Mouse (Mus musculus) kidney, adult 2 months (tissue): ENCODE measurements around the gene Sf1. TPM values are rescaled to one million over a fixed set of nuclear protein-coding genes. Genes with fewer than 3 reads are reported as not detected.

Experiments used
- DNase-seq: peaks from one replicate; pipeline ENCODE4 v3.0.0; 2021
- H3K27ac ChIP-seq: fragments of 200-500 bp; 2 replicates; pipeline ENCODE4 v1.5.1; 2012; ENCODE audit warnings: low read depth, low read length, control low read depth, inconsistent platforms; ENCODE audit not compliant: insufficient read depth
- H3K27me3 ChIP-seq: fragments of 200-500 bp; replicated peaks from 2 replicates; pipeline ENCODE4 v1.6.1; 2012; ENCODE audit warnings: mild to moderate bottlenecking, moderate library complexity, low read length, inconsistent platforms; ENCODE audit not compliant: control insufficient read depth, insufficient read depth
- H3K36me3 ChIP-seq: fragments of 200-500 bp; 2 replicates; pipeline ENCODE4 v1.6.1; 2012; ENCODE audit warnings: mild to moderate bottlenecking, moderate library complexity, low read length, inconsistent platforms; ENCODE audit not compliant: control insufficient read depth, insufficient read depth
- H3K4me1 ChIP-seq: fragments of 200-500 bp; 2 replicates; pipeline ENCODE4 v1.6.1; 2011; ENCODE audit warnings: low read length; ENCODE audit not compliant: control insufficient read depth, insufficient read depth
- H3K4me3 ChIP-seq: fragments of 200-500 bp; 2 replicates; pipeline ENCODE4 v1.5.1; 2011; ENCODE audit warnings: mild to moderate bottlenecking, low read depth, low read length, control low read depth; ENCODE audit not compliant: insufficient read depth
- CTCF ChIP-seq: fragments of 200-500 bp; conservative IDR thresholded peaks from 2 replicates; pipeline ENCODE4 v1.5.1; 2011; ENCODE audit warnings: low read depth, mild to moderate bottlenecking, control low read depth, low read length, moderate library complexity, mixed read lengths; ENCODE audit not compliant: insufficient read depth, insufficient read length
- POLR2A ChIP-seq: fragments of 200-500 bp; IDR thresholded peaks from one replicate; pipeline ENCODE4 v1.6.1; 2011; ENCODE audit warnings: low read depth, low read length, control low read depth
- WGBS: fragments of 180-500 bp; shearing (Covaris S2); methylation state at CpG from one replicate; pipeline ENCODE4 v1.1.7; 2018; 5-methylcytosine and 5-hydroxymethylcytosine counted together
- polyA plus RNA-seq: library from polyadenylated mRNA; depleted of rRNA; stranded (reverse); fragments of >200 nt; gene quantifications from 2 replicates; pipeline ENCODE4 v1.2.3, GENCODE M21; 2012; rRNA removed

Sf1 gene
- polyA plus RNA-seq, 1 experiment: 71.3 TPM

GRCm38 (mm10) chr19:6423241-6423640, 59.8 kb downstream of the Sf1 start:
- DNase-seq: no peak
- Histone ChIP-seq H3K36me3 (no peaks in the 10 kb centered on the region), H3K27me3 (no peaks in the 10 kb centered on the region), H3K4me1 (no peaks in the 10 kb centered on the region), H3K4me3 (no peak overlapping the region), H3K27ac (no peak overlapping the region)
- TF ChIP-seq POLR2A (no peak), CTCF (no peak)
- 87% methylated on average over 16 of the region's 16 CpGs for WGBS

DNA sequence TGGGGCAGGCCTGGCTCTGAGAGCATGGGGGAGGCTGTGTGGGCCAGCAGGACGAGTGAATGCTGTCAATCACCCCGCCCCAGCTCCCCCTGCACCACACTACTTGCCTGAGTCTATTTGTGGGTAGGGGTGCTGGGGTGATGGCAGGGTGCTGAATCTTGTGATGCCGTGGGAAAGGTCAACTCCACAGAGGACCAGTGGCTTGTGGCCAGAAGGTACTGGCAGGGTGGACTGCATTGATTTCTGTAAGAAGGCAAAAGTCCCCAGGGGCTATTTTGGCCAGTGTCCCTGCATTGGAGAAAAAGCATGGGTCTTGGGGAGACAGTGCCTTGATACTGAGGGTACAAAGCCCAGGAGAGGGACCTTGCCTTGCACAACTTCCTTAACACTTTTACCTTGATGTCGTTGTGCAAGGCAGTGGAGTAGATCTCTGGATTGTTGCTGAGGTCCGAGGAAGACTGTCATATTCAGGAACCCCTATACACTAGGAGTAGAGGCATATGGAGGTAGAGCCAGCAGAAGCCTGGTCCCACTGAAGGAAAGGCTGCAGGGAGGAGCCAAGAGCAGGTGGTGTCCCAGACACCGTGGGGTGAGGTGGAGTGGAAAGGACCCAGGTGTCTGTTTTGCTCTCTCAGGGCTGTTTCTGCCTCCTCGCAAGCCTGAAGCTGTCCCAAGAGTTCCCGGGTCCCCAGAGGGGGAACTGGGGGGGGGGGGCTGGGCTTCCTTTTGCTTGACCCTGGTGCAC, 60.8 kb downstream of the Sf1 start:
- H3K27ac ChIP-seq: no peak overlapping the region
- H3K27me3 ChIP-seq: no peaks in the 10 kb centered on the region; the same call in 1 of the 2 replicates
- 69% methylated on average over 8 of the region's 8 CpGs for WGBS
- H3K36me3 ChIP-seq: no peaks in the 10 kb centered on the region
- H3K4me3 ChIP-seq: no peak overlapping the region
- no peaks in the 10 kb centered on the region for H3K4me1 ChIP-seq
- DNase-seq: no peak
- TF ChIP-seq CTCF: no peak
- no peak for TF ChIP-seq POLR2A

GRCm38 (mm10) chr19:6425595-6425994, 62.1 kb downstream of the Sf1 start:
- Histone ChIP-seq H3K4me3 (no peak overlapping the region), H3K36me3 (no peaks in the 10 kb centered on the region), H3K27me3 (no peaks in the 10 kb centered on the region; the same call in 1 of the 2 replicates), H3K27ac (no peak overlapping the region), H3K4me1 (no peaks in the 10 kb centered on the region)
- TF ChIP-seq CTCF: no peak
- no peak for TF ChIP-seq POLR2A
- no peak for DNase-seq
- 53% methylated on average over 5 of the region's 5 CpGs for WGBS

GRCm38 (mm10) chr19:6426703-6427500, 63.4 kb downstream of the Sf1 start:
- 11% methylated on average over 13 of the region's 13 CpGs for WGBS
- Histone ChIP-seq H3K36me3 (no peaks in the 10 kb centered on the region), H3K27me3 (no peaks in the 10 kb centered on the region; the same call in 1 of the 2 replicates), H3K27ac (no peak overlapping the region), H3K4me1 (no peaks in the 10 kb centered on the region), H3K4me3 (no peak overlapping the region)
- DNase-seq: peak; percentile 61
- TF ChIP-seq CTCF: no peak
- no peak for TF ChIP-seq POLR2A

Other genes starting within 250 kb of the Sf1 start
- gene Sac3d1, start 245.0 kb upstream of the Sf1 start, polyA plus RNA-seq: 23.8 and 30.3 TPM in 2 replicates
- 28.7 and 35.0 TPM in 2 replicates for gene Snx15, start 235.4 kb upstream of the Sf1 start, polyA plus RNA-seq
- 4.8 and 5.5 TPM in 2 replicates for gene Batf2, start 222.7 kb upstream of the Sf1 start, polyA plus RNA-seq
- 144 and 157 TPM in 2 replicates for gene Arl2, start 222.1 kb upstream of the Sf1 start, polyA plus RNA-seq
- gene Majin, start 179.3 kb upstream of the Sf1 start, polyA plus RNA-seq: 0.16 and 0.28 TPM in 2 replicates
- gene Gpha2, start 137.3 kb upstream of the Sf1 start, polyA plus RNA-seq: 0.16 and 0.65 TPM in 2 replicates
- gene Ppp2r5b, start 127.8 kb upstream of the Sf1 start, polyA plus RNA-seq: 32.1 and 36.5 TPM in 2 replicates
- 27.4 and 33.2 TPM in 2 replicates for gene Atg2a, start 122.0 kb upstream of the Sf1 start, polyA plus RNA-seq
- 224 and 317 TPM in 2 replicates for gene Ehd1, start 87.0 kb upstream of the Sf1 start, polyA plus RNA-seq
- 26.6 and 31.1 TPM in 2 replicates for gene Cdc42bpg, start 57.2 kb upstream of the Sf1 start, polyA plus RNA-seq
- gene Men1, start 28.7 kb upstream of the Sf1 start, polyA plus RNA-seq: 49.5 and 63.2 TPM in 2 replicates
- 92.3 and 145 TPM in 2 replicates for gene Map4k2, start 22.6 kb upstream of the Sf1 start, polyA plus RNA-seq
- gene Pygm, start 20.7 kb downstream of the Sf1 start, polyA plus RNA-seq: 15.0 and 47.1 TPM in 2 replicates
- 76.8 and 90.0 TPM in 2 replicates for gene Rasgrp2, start 35.6 kb downstream of the Sf1 start, polyA plus RNA-seq
- gene Nrxn2, start 55.0 kb downstream of the Sf1 start, polyA plus RNA-seq: 5.9 and 6.4 TPM in 2 replicates
- 1,526 and 1,915 TPM in 2 replicates for gene Slc22a12, start 179.3 kb downstream of the Sf1 start, polyA plus RNA-seq